Mouse (Mus musculus) ovary, postnatal 10 days (tissue): Measurements from ENCODE around the gene Prl2c1.
"Not testable (repeated sequence)": the region's sequence is repeated elsewhere in the genome, so short reads cannot be mapped to it uniquely, and the experiment has no call there.

Experiments used
- DNase-seq: peaks from one replicate; pipeline ENCODE4 v3.0.0; 2022; ENCODE audit warnings: low spot score

The Prl2c1 gene

GRCm38 (mm10) chr13:27849042-27849441, at the start of gene Prl2c1:
Gene Prl2c1 (plus strand): TSS chr13:27849342.
- DNase-seq = no peak

GRCm38 (mm10) chr13:27801354-27801753, 47.8 kb upstream of the Prl2c1 start, which contains the start of gene Prl2a1:
Gene Prl2a1 (plus strand): TSS chr13:27801654.
- DNase-seq = no peak

- no peak for DNase-seq
These were observed 46.4 kb upstream of the Prl2c1 start for GRCm38 (mm10) chr13:27802765-27803164.

GRCm38 (mm10) chr13:27904236-27904635, 55.1 kb downstream of the Prl2c1 start:
- DNase-seq = not testable (repeated sequence)
